Mouse (Mus musculus) stomach, embryonic 15.5 days (tissue): ENCODE measurements around the gene Col4a1. TPM values are rescaled to one million over a fixed set of nuclear protein-coding genes. Genes with fewer than 3 reads are reported as not detected.

Experiments used
- ATAC-seq: fragments of 200-750 bp; cut with Nextera tagmentation; 2 replicates; pipeline ENCODE4 v1.8.0; 2017; ENCODE audit warnings: low read depth, moderate number of reproducible peaks, moderate TSS enrichment; ENCODE audit not compliant: insufficient read depth, low FRiP score
- H3K27ac ChIP-seq: fragments of 300-500 bp; sonication (generic); 2 replicates; pipeline ENCODE4 v1.5.1; 2015; ENCODE audit warnings: mild to moderate bottlenecking, inconsistent platforms
- H3K27me3 ChIP-seq: fragments of 300-500 bp; sonication (generic); replicated peaks from 2 replicates; pipeline ENCODE4 v1.6.1; 2015; ENCODE audit warnings: inconsistent platforms
- H3K36me3 ChIP-seq: fragments of 300-500 bp; sonication (generic); 2 replicates; pipeline ENCODE4 v1.6.1; 2015; ENCODE audit warnings: inconsistent platforms
- H3K4me1 ChIP-seq: fragments of 300-500 bp; sonication (generic); 2 replicates; pipeline ENCODE4 v1.6.1; 2015; ENCODE audit warnings: inconsistent platforms
- H3K4me2 ChIP-seq: fragments of 300-500 bp; sonication (generic); 2 replicates; pipeline ENCODE4 v1.6.1; 2015; ENCODE audit warnings: mild to moderate bottlenecking, inconsistent platforms
- H3K4me3 ChIP-seq: fragments of 300-500 bp; sonication (generic); replicated peaks from 2 replicates; pipeline ENCODE4 v1.5.1; 2015; ENCODE audit warnings: inconsistent platforms
- H3K9ac ChIP-seq: fragments of 300-500 bp; sonication (generic); 2 replicates; pipeline ENCODE4 v1.6.1; 2015; ENCODE audit warnings: inconsistent platforms
- H3K9me3 ChIP-seq: fragments of 300-500 bp; sonication (generic); 2 replicates; pipeline ENCODE4 v1.6.1; 2016; ENCODE audit warnings: inconsistent platforms
- WGBS: fragments of 180-500 bp; shearing (Covaris S2); methylation state at CpG from one replicate; pipeline ENCODE4 v1.1.7; 2015; 5-methylcytosine and 5-hydroxymethylcytosine counted together
- polyA plus RNA-seq: library from polyadenylated mRNA; unstranded; fragments of >200 nt; fragmentation: Nextera tagmentation; extraction: Ambion mirVana; gene quantifications from 2 replicates; pipeline ENCODE4 v1.2.1, GENCODE M21; 2015

Col4a1 gene
- polyA plus RNA-seq, 1 experiment from 2014 or later, result 191 TPM

- Histone ChIP-seq H3K27ac (no peak overlapping the region), H3K9me3 (no peaks in the 10 kb centered on the region), H3K27me3 (no peaks in the 10 kb centered on the region), H3K4me3 (no peak overlapping the region), H3K9ac (no peak overlapping the region), H3K36me3 (no peaks in the 10 kb centered on the region), H3K4me1 (peaks cover 13% of the 10 kb centered on the region; the same call in 1 of the 2 replicates), H3K4me2 (no peak overlapping the region)
- WGBS, result 70% methylated on average over 10 of the region's 10 CpGs
- no peak for ATAC-seq
Observed at GRCm38 (mm10) chr8:11346225-11346624, 33.6 kb upstream of the Col4a1 start.

DNA sequence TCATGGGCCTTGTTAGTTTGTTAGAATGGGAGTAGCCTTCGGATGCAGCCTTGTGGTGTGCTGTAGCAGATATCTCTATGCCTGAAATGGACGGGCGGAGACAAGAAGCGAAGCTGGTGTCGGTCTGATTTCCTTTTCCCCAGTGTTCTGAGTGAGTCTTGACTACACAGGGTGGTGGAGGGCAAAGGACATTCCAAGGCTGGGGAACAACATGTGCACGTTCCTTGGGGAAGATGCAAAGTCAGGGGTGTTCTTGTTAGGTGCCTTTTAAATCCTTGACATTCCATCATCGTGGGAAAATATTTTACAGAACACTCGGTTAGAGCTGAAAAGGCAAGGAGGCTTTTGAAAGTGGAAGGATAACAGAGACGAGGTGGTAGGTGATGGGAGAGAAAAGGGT, 31.8 kb upstream of the Col4a1 start:
- 78% methylated on average over 9 of the region's 9 CpGs for WGBS
- H3K4me1 ChIP-seq, result peaks cover 13% of the 10 kb centered on the region; the same call in 1 of the 2 replicates
- ATAC-seq, result no peak

DNA sequence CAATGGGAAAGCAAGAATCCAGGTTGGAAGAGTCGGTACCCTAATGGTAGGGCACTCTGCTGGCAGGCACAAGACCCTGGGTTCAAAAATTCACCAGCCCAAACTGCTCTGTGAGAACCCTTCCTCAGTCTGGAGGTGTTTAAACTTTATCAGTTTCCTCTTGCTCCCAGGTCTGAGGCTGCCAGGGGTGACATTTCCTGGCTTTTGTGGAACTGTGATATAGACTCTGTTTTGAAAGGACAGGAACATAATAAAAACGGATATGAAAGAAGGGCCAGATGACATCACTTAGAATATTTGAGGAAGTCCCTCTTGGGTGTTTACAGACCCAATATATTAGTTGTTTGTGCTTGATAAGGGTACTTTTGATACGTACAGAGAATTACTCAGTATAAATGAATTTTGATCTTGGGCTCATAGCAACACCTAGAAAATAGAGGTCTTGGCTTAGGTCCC, 28.5 kb upstream of the Col4a1 start:
- Histone ChIP-seq H3K9me3 (no peaks in the 10 kb centered on the region), H3K27me3 (no peaks in the 10 kb centered on the region), H3K4me2 (no peak overlapping the region), H3K27ac (no peak overlapping the region), H3K4me1 (peaks cover 3% of the 10 kb centered on the region; the same call in 1 of the 2 replicates), H3K9ac (no peak overlapping the region), H3K4me3 (no peak overlapping the region), H3K36me3 (no peaks in the 10 kb centered on the region)
- ATAC-seq, result no peak
- WGBS, result 59% methylated on average over 3 of the region's 3 CpGs

More for the DNA sequence above, 31.8 kb upstream of the Col4a1 start:
- Histone ChIP-seq H3K9ac (no peak overlapping the region), H3K36me3 (no peaks in the 10 kb centered on the region), H3K4me3 (no peak overlapping the region), H3K9me3 (no peaks in the 10 kb centered on the region), H3K4me2 (no peak overlapping the region), H3K27me3 (no peaks in the 10 kb centered on the region), H3K27ac (no peak overlapping the region)

- no peak overlapping the region for H3K4me2 ChIP-seq
- WGBS, result 62% methylated on average over 12 of the region's 12 CpGs
- no peak overlapping the region for H3K27ac ChIP-seq
- no peak overlapping the region for H3K4me3 ChIP-seq
- H3K4me1 ChIP-seq, result no peaks in the 10 kb centered on the region; the same call in 1 of the 2 replicates
- no peaks in the 10 kb centered on the region for H3K27me3 ChIP-seq
- no peaks in the 10 kb centered on the region for H3K9me3 ChIP-seq
- peak; percentile 47; the same call in 1 of the 2 replicates for ATAC-seq
- H3K36me3 ChIP-seq, result no peaks in the 10 kb centered on the region
- H3K9ac ChIP-seq, result no peak overlapping the region
Observed at GRCm38 (mm10) chr8:11340310-11341110, 27.9 kb upstream of the Col4a1 start.

GRCm38 (mm10) chr8:11338507-11338906, 25.9 kb upstream of the Col4a1 start:
- Histone ChIP-seq H3K36me3 (no peaks in the 10 kb centered on the region), H3K4me3 (no peak overlapping the region), H3K4me1 (no peaks in the 10 kb centered on the region; the same call in 1 of the 2 replicates), H3K27me3 (no peaks in the 10 kb centered on the region), H3K9ac (no peak overlapping the region), H3K4me2 (no peak overlapping the region), H3K27ac (no peak overlapping the region), H3K9me3 (no peaks in the 10 kb centered on the region)
- 82% methylated on average over 9 of the region's 9 CpGs for WGBS
- ATAC-seq, result no peak

GRCm38 (mm10) chr8:11337642-11338041, 25.0 kb upstream of the Col4a1 start:
- WGBS, result 85% methylated on average over 10 of the region's 10 CpGs
- Histone ChIP-seq H3K4me3 (no peak overlapping the region), H3K4me2 (no peak overlapping the region), H3K27me3 (no peaks in the 10 kb centered on the region), H3K9ac (no peak overlapping the region), H3K27ac (no peak overlapping the region), H3K9me3 (no peaks in the 10 kb centered on the region), H3K36me3 (no peaks in the 10 kb centered on the region), H3K4me1 (no peaks in the 10 kb centered on the region; the same call in 1 of the 2 replicates)
- no peak for ATAC-seq

DNA sequence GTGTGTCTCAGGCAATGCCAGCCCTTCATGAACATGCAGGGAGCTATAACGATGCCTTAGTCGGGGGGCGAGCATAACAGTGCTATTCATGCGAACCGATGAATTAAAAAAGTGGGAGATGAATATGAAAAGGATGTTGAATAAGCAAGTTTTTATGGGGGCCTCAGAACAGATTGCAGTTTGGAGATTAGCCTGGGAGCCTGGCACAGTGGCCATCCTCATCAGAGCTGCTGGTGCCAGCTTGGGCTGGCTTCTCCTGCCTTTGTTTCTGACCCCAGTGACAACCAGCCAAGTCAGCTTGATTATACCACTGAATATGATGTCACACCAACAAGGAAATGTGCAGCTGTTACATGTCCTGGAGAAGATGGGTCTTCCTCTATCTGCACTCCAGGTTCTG, 23.7 kb upstream of the Col4a1 start:
- WGBS, result 89% methylated on average over 5 of the region's 5 CpGs
- Histone ChIP-seq H3K9ac (no peak overlapping the region), H3K9me3 (no peaks in the 10 kb centered on the region), H3K36me3 (no peaks in the 10 kb centered on the region), H3K4me3 (no peak overlapping the region), H3K4me1 (no peaks in the 10 kb centered on the region; the same call in 1 of the 2 replicates), H3K4me2 (no peak overlapping the region), H3K27me3 (no peaks in the 10 kb centered on the region), H3K27ac (peak overlapping the region; percentile 13; the same call in 1 of the 2 replicates)
- no peak for ATAC-seq

- H3K36me3 ChIP-seq, result no peaks in the 10 kb centered on the region
- 79% methylated on average over 4 of the region's 4 CpGs for WGBS
Observed at GRCm38 (mm10) chr8:11335238-11335637, 22.6 kb upstream of the Col4a1 start.

GRCm38 (mm10) chr8:11334493-11334892, 21.9 kb upstream of the Col4a1 start:
- no peaks in the 10 kb centered on the region for H3K9me3 ChIP-seq
- no peaks in the 10 kb centered on the region for H3K36me3 ChIP-seq
- no peak overlapping the region for H3K27ac ChIP-seq
- peak; percentile 49; the same call in 1 of the 2 replicates for ATAC-seq
- no peak overlapping the region for H3K9ac ChIP-seq
- H3K27me3 ChIP-seq, result no peaks in the 10 kb centered on the region
- no peak overlapping the region for H3K4me3 ChIP-seq
- no peaks in the 10 kb centered on the region for H3K4me1 ChIP-seq
- H3K4me2 ChIP-seq, result no peak overlapping the region
- 56% methylated on average over 3 of the region's 3 CpGs for WGBS

More at GRCm38 (mm10) chr8:11335238-11335637, 22.6 kb upstream of the Col4a1 start:
- Histone ChIP-seq H3K27me3 (no peaks in the 10 kb centered on the region), H3K4me1 (no peaks in the 10 kb centered on the region; the same call in 1 of the 2 replicates), H3K9ac (no peak overlapping the region), H3K27ac (no peak overlapping the region), H3K4me2 (no peak overlapping the region), H3K9me3 (no peaks in the 10 kb centered on the region), H3K4me3 (no peak overlapping the region)
- no peak for ATAC-seq

DNA sequence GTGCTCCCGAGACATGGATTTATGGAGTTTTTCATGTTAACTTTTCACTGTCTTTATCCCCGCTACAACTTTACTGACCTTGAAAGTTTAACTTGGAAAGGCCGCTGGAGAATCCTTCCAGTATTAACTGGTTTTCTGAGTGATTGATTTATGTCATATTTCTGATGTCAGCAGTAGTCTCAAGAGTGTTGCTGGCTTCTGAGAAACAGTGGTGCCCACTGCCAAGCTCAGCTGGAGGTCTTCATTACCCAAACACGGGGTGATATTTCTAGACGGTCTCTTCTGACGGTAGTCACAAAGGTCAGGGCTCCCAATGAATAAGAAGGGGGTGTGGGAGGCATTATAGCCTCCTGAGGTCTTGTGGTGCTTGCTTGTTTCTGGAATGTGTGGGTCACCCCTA, 21.1 kb upstream of the Col4a1 start:
- no peaks in the 10 kb centered on the region for H3K9me3 ChIP-seq
- no peak overlapping the region for H3K9ac ChIP-seq
- no peak for ATAC-seq
- no peaks in the 10 kb centered on the region for H3K27me3 ChIP-seq
- H3K4me3 ChIP-seq, result no peak overlapping the region
- H3K36me3 ChIP-seq, result no peaks in the 10 kb centered on the region
- H3K27ac ChIP-seq, result no peak overlapping the region
- H3K4me2 ChIP-seq, result no peak overlapping the region
- no peaks in the 10 kb centered on the region for H3K4me1 ChIP-seq
- WGBS, result 84% methylated on average over 6 of the region's 6 CpGs

GRCm38 (mm10) chr8:11331561-11331960, 18.9 kb upstream of the Col4a1 start:
- Histone ChIP-seq H3K27ac (no peak overlapping the region), H3K4me3 (no peak overlapping the region), H3K4me2 (no peak overlapping the region), H3K4me1 (peaks cover 14% of the 10 kb centered on the region; the same call in 1 of the 2 replicates), H3K27me3 (no peaks in the 10 kb centered on the region), H3K36me3 (no peaks in the 10 kb centered on the region), H3K9me3 (no peaks in the 10 kb centered on the region), H3K9ac (no peak overlapping the region)
- ATAC-seq, result no peak
- 54% methylated on average over 4 of the region's 4 CpGs for WGBS

- H3K4me2 ChIP-seq, result no peak overlapping the region
- no peaks in the 10 kb centered on the region for H3K9me3 ChIP-seq
- peaks cover 14% of the 10 kb centered on the region; the same call in 1 of the 2 replicates for H3K4me1 ChIP-seq
- ATAC-seq, result no peak
- H3K9ac ChIP-seq, result no peak overlapping the region
- no peaks in the 10 kb centered on the region for H3K36me3 ChIP-seq
- no peak overlapping the region for H3K4me3 ChIP-seq
- H3K27me3 ChIP-seq, result no peaks in the 10 kb centered on the region
- H3K27ac ChIP-seq, result peak overlapping the region; percentile 62
- WGBS, result 39% methylated on average over 5 of the region's 5 CpGs
Observed at GRCm38 (mm10) chr8:11327722-11328417, 15.2 kb upstream of the Col4a1 start.
